Mouse (Mus musculus) cerebellum, adult 2 months (tissue): ENCODE results near the gene Snf8. TPM values are rescaled to one million over a fixed set of nuclear protein-coding genes. Genes with fewer than 3 reads are reported as not detected.

Experiments
- DNase-seq, 2 experiments: peaks; one replicate each; pipeline ENCODE4 v3.0.0; 2021
- H3K27ac ChIP-seq: fragments of 200-500 bp; 2 replicates; pipeline ENCODE4 v1.5.1; 2012; ENCODE audit warnings: low read length, control low read depth, inconsistent platforms; ENCODE audit not compliant: insufficient read depth
- H3K27me3 ChIP-seq: fragments of 200-500 bp; 2 replicates; pipeline ENCODE4 v1.6.1; 2012; ENCODE audit warnings: inconsistent platforms, mild to moderate bottlenecking, low read length, moderate library complexity; ENCODE audit not compliant: control insufficient read depth, insufficient read depth
- H3K4me1 ChIP-seq: fragments of 200-500 bp; 2 replicates; pipeline ENCODE4 v1.6.1; 2011; ENCODE audit warnings: low read length; ENCODE audit not compliant: control insufficient read depth, insufficient read depth
- H3K4me3 ChIP-seq: fragments of 200-500 bp; replicated peaks from 2 replicates; pipeline ENCODE3; 2011; ENCODE audit warnings: mild to moderate bottlenecking, low read depth, low read length, control low read depth; ENCODE audit not compliant: insufficient read depth
- CTCF ChIP-seq: fragments of 200-500 bp; IDR thresholded peaks from 2 replicates; pipeline ENCODE4 v1.5.1; 2011; ENCODE audit warnings: low read depth, mild to moderate bottlenecking, control low read depth, low read length, moderate library complexity, borderline replicate concordance; ENCODE audit not compliant: insufficient read depth
- POLR2A ChIP-seq: fragments of 200-500 bp; IDR thresholded peaks from 2 replicates; pipeline ENCODE4 v1.6.1; 2011; ENCODE audit warnings: low read length, control low read depth, borderline replicate concordance; ENCODE audit not compliant: insufficient read depth
- WGBS: fragments of 180-500 bp; shearing (Covaris S2); methylation state at CpG from one replicate; pipeline ENCODE4 v1.1.7; 2018; 5-methylcytosine and 5-hydroxymethylcytosine counted together
- polyA plus RNA-seq: library from polyadenylated mRNA; depleted of rRNA; stranded (reverse); fragments of >200 nt; gene quantifications from 2 replicates; pipeline ENCODE4 v1.2.3, GENCODE M21; 2012

Gene Snf8
- polyA plus RNA-seq, 1 experiment = 83.5 TPM

DNA sequence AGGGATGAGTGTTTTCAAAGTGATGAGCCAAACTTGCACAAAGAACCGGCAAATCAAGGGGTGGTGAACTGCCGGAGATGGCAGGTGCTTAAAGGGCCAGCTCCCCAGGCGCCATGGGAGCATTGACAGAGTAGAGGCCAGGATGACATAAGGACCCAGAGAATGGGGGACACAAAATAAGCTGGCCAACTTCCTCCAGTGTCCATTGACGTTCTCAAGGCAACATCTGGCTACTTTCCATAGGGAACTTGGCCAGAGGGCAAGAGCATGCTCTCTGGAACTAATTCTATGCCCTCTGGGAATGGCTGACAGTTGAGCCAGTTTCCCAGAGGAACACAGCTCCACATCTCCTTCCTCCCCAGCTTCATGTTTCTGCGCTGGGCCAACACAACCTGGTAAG, 33.5 kb downstream of the Snf8 start:
- no peak overlapping the region for H3K27ac ChIP-seq
- H3K4me1 ChIP-seq = peaks cover 2% of the 10 kb centered on the region; the same call in 1 of the 2 replicates
- no peak overlapping the region for H3K4me3 ChIP-seq
- TF ChIP-seq POLR2A (no peak), CTCF (no peak)
- DNase-seq = peak in 1 of 2 experiments; percentile 15
- H3K27me3 ChIP-seq = no peaks in the 10 kb centered on the region
- WGBS = 30% methylated on average over 5 of the region's 5 CpGs

DNA sequence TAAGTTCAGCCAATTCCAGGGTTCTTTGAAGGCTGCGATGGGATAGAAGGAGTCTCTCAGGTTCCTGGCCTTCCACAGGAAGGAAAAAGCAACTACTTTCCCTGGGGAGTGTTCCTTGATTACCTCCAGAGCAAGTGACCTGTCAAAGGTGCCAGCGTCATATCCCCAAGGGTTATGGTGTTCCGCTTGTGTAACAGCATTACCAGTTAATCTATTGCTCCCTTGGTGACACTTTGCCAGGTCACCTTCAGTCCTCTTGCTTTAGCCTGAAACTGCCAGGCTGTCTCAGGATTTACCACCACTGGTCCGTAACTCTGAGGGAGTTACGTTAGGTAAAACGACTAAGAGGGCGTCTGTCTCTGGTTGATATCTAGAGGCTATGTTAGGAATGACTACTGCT, 35.7 kb downstream of the Snf8 start:
- Histone ChIP-seq H3K4me1 (peaks cover 2% of the 10 kb centered on the region; the same call in 1 of the 2 replicates), H3K27me3 (no peaks in the 10 kb centered on the region), H3K27ac (no peak overlapping the region), H3K4me3 (no peak overlapping the region)
- TF ChIP-seq CTCF (no peak), POLR2A (no peak)
- no peak for DNase-seq
- 95% methylated on average over 7 of the region's 7 CpGs for WGBS

GRCm38 (mm10) chr11:96071013-96071412, 36.3 kb downstream of the Snf8 start:
- Histone ChIP-seq H3K27me3 (no peaks in the 10 kb centered on the region), H3K4me1 (peaks cover 2% of the 10 kb centered on the region; the same call in 1 of the 2 replicates), H3K27ac (no peak overlapping the region), H3K4me3 (no peak overlapping the region)
- DNase-seq = no peak
- TF ChIP-seq CTCF (no peak), POLR2A (no peak)
- 94% methylated on average over 1 of the region's 1 CpGs for WGBS

DNA sequence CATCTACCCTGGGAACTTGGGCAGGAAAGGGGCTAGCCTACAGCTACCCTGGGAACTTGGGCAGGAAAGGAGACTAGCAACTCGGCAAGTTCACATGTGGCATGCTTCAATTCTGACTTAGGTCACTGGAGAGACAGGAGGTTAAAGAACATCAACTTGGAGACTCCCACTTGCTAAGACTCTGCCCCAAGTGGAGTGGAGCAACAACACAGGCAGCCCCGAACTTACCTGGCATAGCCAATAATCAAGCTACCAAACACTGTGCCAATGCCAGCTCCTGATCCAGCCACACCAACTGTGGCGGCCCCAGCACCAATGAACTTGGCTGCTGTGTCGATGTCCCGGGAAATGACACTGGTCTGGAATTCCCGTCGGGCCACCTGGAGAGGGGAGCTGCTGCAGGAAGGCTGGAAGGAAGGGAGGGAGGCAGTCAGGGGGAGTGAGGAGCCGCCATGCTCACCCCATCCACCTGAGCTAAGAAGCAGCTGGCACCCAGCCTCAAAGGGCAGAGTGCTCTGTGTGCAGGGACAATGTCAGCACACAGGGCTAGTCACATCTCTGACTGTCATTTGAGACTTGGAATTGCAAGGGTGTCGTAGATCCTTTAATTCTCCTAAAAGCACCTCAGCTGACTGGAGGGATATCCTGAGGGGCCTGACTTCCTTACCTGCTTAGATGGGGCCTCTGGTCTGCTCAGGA, 38.8 kb downstream of the Snf8 start:
- TF ChIP-seq CTCF (no peak), POLR2A (no peak)
- Histone ChIP-seq H3K27me3 (no peaks in the 10 kb centered on the region), H3K4me1 (peaks cover 2% of the 10 kb centered on the region; the same call in 1 of the 2 replicates), H3K4me3 (peak overlapping the region; percentile 80), H3K27ac (peak overlapping the region; percentile 6; the same call in 1 of the 2 replicates)
- DNase-seq = peak; percentile 42
- WGBS = 18% methylated on average over 9 of the region's 9 CpGs

DNA sequence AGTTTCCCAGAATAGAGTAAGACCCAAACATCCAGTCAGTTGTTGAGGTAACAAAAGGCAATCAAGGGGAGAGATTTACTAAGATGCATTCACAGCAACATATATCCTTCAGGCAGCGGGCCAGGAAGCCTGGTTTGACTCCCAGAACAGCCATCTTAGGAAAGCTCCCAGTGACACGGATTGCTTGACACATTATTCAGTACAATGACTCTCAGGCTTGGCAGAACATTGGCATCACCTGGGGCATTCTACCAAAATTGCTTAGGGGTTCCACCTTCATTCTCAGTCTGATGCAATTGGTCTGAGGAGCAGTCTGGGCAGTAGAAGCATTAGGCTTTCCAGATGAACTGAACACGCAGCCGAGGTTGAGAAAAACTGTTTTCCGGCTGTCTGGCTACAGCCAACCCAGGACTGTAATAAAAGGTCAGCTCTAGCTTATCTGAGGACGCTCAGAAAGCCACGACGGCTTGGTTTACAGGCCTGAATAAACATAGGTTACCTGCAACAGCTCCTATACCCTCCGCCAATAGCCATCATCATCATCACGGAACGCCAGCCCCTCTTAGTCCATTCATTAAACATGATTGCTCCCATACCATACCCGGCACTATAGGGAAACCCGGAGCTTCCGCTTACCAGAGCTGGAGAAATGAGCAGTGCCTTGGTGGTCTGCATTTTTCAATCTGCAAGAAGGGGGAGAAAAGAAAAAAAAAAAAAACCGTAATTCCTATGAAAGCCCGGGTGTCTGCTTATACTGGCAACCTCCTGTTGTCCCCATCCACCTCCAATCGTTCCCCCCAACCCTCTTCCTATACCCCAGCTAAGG, 39.9 kb downstream of the Snf8 start:
- H3K4me1 ChIP-seq = peaks cover 2% of the 10 kb centered on the region; the same call in 1 of the 2 replicates
- WGBS = 4% methylated on average over 17 of the region's 17 CpGs
- DNase-seq = peak; percentile 58 to 59
- no peaks in the 10 kb centered on the region for H3K27me3 ChIP-seq
- peak overlapping the region; percentile 89 for H3K27ac ChIP-seq
- TF ChIP-seq POLR2A = no peak
- TF ChIP-seq CTCF = no peak
- peak overlapping the region; percentile 80 for H3K4me3 ChIP-seq

DNA sequence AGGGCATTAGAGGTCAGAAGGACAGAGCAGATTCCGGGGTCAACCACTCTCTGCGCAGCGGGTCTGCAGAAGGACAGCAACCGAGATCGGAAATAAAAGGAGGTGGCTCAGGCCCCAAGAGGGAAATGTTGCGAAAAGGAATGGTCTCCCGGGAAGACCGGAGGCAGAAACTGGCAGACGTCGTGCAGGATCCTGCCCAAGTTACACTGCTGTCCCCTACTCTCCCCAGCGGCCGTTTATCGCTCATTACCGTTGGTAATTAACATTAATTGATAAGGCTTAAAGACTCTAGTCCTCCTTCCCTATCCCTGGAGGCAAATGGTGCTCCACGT, 40.5 kb downstream of the Snf8 start:
- no peak for DNase-seq
- Histone ChIP-seq H3K27me3 (no peaks in the 10 kb centered on the region), H3K4me1 (peaks cover 2% of the 10 kb centered on the region; the same call in 1 of the 2 replicates), H3K27ac (peak overlapping the region; percentile 89), H3K4me3 (peak overlapping the region; percentile 80)
- no peak for TF ChIP-seq CTCF
- no peak for TF ChIP-seq POLR2A
- WGBS = under 1% methylated on average over 15 of the region's 15 CpGs

GRCm38 (mm10) chr11:96075509-96076220, 41.0 kb downstream of the Snf8 start, which contains the start of gene Atp5g1:
Atp5g1 (minus strand) TSS chr11:96075670.
- under 1% methylated on average over 37 of the region's 37 CpGs for WGBS
- TF ChIP-seq POLR2A = peak; percentile 100
- TF ChIP-seq CTCF = no peak
- Histone ChIP-seq H3K27ac (peak within 1 kb of the TSS; percentile 89), H3K27me3 (no peaks in the 10 kb centered on the region), H3K4me1 (peaks cover 2% of the 10 kb centered on the region; the same call in 1 of the 2 replicates), H3K4me3 (peak within 1 kb of the TSS; percentile 80)
- DNase-seq = peak; percentile 100
